Mouse (Mus musculus): Measurements from ENCODE around the gene Mast3.
"Not testable (repeated sequence)": the region's sequence is repeated elsewhere in the genome, so short reads cannot be mapped to it uniquely, and the experiment has no call there.

Mast3 gene

GRCm38 (mm10) chr8:70833520-70833919, 28.7 kb upstream of the Mast3 start:
- DNase-seq = no peak

- DNase-seq = no peak
Observed at GRCm38 (mm10) chr8:70833018-70833482, 28.2 kb upstream of the Mast3 start.

DNA sequence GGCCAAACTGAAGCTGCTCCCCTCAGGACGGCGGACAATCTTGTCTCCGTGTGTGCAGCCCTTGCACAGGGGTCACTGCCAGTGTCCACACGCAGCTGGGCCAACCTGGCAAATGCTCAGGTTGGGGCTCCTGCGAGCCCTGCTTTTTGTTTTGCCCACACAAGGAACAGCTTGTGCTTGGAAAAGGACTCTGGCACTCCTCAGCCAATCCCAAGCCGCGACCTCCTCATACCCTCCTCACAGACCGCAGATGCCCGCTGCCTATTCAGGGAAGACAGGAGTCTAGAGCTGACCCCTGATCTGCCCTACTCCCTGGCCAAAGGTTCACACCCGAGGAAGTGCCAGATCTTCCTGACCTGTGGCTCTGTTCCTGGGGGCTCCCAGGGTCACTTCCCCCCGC, 27.5 kb upstream of the Mast3 start:
- no peak for DNase-seq

DNA sequence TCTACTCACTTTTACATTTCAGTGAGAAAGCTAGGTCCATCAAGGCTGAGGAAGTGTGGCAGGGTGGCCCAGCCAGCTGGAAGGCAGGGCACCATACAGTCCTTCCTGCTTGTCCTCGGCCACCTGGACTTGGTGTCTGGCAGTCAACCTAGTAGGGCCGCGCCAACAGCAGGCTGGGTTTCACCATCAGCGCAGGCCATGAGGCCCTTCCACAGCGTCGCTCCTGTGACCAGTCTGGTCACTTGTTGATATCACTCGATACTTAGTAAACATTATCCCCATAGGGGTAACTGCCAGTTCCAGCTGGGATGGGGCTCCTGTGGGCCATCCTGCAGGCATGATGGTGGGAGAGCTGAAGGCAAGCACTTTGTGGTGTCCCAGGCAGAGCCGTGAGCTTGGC, 26.7 kb upstream of the Mast3 start:
- DNase-seq = no peak

DNA sequence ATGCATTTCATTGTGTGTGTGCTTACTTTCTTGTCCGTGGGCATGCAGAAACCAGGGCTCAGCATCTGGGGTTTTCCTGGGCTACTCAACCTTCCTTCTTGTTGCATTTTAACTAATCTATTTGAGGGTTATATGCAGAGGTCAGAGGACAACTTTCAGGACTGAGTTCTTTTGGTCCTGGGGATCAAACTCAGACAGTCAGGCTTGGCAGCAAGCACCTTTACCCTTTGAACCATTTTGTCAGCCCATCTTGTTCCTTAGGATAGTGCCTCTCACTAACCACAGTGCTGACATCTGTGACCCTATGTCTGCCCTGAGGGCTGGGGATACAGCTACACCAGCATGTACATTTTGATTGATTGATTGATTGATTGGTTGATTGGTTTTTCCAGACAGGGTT, 22.9 kb upstream of the Mast3 start:
- DNase-seq = no peak

DNA sequence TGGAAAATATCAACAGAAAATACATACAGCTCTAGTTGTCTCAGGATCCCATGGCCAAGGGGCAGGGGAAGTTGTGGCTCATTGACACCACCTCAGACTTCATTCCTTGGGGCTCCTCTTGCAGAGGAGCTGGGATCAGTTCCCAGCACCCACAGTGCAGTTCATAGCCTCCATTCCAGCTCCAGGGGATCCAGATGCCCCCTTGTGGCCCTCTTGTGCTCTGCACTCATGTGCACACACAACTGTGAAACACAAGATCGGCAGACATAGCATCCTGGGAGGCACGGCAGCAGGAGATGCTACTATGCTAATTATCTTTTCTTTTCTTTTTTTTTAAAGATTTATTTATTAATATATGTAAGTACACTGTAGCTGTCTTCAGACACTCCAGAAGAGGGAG, 22.2 kb upstream of the Mast3 start:
- DNase-seq = no peak

DNA sequence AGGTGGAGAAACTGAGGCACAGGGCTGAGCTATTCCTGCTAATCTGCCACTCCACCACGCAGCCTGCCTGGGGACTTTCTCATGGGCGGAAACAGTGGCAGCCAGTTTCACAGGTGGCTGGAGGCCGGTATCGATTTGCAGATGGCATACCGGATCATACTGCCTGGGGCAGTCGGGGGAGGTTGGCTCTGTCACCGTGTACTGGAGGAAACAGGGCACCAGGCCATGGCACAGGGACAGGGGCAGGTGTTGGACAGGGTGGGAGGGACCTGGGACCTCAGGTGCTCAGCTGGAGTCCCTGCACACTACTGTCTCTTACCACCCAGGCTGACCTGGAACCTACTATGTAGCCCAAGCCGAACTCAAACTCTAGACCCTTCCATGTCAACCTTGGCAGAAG, 21.0 kb upstream of the Mast3 start:
- no peak for DNase-seq

- no peak for DNase-seq
Observed at GRCm38 (mm10) chr8:70823802-70824201, 18.9 kb upstream of the Mast3 start.

DNA sequence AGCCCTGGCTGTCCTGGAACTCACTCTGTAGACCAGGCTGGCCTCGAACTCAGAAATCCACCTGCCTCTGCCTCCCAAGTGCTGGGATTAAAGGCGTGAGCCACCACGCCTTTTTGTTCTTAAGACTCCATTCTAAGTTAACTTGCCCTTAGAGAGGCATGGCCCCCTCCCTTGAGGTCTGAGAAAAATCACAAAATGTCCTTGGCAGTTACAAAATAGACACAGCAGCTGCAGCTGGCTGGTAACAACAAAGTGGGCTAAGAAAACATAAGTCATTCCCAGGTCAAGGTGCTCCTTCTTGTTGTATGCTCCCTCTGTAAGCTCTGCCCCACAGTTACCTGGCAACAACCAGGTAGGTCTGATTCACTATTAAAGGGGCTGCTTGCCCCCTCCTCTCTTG, 17.7 kb upstream of the Mast3 start:
- not testable (repeated sequence) for DNase-seq

- DNase-seq = no peak
Observed at GRCm38 (mm10) chr8:70821992-70822391, 17.1 kb upstream of the Mast3 start.

DNA sequence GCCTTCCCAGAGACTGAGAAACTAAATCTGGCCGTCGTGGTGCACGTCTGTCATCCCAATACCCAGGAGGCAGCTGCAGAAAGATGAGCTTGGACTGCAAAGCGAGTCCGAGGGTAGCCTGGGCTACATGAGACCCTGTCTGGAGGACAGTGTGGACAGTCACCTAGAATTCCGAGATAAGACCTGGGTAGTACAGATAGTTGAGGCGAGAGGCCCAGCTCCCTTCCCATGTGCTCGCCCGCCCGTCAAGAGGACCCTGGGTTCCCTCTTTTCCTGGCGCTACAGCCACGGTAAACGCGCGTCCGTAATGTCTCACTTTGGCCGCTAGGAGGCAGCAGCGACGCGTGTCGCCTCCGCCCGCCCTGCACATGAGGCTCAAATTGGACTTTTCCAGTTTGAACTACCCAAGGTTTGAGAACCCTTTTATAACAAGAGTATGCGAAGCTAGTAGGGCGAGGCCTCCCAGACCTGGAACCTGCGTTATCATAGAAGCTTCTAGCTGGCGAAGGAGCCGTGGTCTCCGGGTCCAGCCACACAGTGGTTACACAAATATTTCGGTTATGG, 16.6 kb upstream of the Mast3 start:
- peak; percentile 59 for DNase-seq

- DNase-seq = peak; percentile 80
Observed at GRCm38 (mm10) chr8:70820101-70820935, 15.5 kb upstream of the Mast3 start.

DNA sequence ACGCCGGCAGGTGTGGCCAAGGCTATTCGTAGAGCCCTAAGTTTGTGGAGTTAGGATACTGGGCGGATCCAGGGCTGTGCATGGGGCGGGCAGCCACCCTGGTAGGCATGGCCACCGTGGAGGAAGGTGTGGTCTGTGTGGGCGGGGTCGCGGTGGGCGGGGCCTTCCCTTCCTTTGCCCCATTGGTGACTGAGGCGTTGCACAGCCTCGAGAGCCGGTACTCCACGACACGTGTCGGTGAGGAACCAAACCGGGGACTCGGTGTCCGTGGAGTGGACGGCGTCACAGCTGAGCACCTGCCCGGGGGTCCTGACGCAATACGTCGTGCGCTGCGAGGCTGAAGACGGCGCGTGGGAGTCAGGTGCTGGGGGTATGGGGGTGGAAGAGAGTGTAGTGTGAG, 11.8 kb upstream of the Mast3 start:
- DNase-seq = peak; percentile 59

DNA sequence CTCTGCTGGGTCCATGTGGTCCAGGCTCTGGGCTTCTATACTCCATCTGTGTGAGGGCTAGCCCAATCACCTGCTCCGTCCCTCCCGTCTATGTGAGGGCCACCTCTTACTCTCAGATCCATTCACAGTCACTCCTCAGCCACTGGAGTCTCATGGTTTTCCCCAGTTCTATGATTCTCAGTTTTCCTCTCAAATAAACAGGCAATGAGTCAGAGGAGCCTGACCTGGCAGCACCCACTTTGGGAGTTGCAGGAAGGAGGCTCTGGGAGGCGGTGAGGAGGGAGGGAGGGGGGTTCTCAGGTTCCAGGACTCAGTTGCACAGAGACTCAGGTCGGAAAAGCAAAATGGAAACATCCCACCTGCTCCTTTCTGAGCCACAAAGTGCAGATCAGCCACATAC, 8.0 kb upstream of the Mast3 start:
- no peak for DNase-seq

DNA sequence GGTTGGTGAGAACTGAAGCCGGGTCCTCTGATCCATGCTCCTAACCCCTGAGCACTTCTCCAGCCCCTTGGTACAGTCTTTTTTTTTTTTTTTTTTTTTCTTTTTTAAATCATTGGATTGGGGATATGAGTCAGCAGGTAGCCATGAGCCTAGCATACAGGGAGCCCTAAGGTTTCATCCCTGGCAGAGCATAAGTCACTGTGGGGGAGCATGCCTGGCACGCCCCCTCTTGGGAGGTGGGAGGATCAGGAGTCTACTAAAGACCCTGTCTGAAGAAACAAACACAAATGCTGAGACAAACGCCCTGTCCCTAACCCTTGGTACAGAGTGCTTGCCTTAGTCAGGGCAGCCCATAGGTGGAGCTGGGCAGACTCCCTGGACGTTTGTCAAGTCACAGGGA, 7.2 kb upstream of the Mast3 start:
- DNase-seq = no peak

DNA sequence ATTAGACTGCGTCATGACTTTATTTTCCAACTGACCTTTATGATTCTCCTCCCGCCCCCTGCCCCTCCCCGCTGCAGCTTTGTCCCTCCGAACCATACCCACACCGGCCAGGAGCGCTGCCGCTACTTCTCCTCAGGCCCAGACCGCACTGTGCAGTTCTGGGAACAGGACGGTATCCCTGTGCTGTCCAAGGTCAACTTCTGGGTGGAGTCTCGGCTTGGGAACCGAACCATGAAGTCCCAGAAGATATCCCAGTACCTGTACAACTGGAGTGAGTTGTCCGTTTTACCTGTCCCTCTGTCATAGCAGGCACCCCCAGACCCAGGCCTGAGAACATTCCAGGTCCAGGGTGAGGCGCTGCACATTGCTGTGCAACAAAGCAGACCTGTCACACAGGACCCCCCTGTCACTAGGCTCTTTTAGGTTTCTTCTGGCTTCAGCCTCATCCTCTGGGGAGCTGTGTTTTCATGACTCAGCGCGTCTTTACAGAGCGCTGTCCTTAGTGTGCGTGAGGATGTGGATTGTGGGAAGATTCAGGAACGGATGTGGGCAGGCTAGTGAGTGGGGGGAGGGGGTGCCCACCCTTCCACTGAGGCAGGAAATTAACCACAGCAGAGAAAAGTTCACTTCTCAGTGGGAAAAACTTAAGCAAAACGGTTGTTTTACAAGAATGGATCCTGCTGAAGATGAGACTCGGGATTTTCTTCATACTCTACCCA, 6.3 kb upstream of the Mast3 start:
- no peak for DNase-seq

DNA sequence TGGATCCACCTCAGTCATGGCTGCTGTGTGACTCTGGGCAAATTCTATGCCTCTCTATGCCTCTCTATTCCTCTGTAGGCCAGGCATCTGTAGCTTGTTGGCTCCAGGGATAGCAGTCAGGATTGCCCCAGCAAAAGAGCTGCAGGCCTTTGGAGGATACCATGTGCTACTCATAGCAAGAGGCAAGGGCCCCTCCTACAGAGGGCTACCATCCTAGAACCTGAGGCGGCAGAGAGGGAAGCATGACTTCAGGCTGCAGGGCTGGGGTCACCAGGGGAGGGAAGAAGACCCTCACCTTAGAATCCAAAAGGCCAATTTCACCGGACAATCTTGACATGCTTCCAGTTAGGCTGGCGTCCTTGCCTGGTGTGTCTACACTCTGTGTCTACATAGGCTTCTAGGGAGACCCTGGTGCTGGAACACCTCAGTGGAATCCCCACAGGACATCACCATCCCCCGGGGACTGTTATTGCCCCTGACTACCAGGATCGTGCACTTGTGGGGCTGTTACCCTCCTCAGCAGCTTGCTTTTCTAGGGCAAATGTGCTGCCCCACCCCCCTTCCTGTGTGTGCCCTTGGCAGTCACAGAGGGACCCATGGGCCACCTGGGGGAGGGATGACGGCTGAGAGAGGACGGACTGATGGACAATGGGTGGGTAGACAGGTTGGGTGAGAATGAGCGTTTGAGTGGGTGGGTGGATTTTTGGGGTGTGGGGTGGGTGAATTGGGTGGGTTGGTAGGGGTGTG, 4.3 kb upstream of the Mast3 start:
- no peak for DNase-seq

DNA sequence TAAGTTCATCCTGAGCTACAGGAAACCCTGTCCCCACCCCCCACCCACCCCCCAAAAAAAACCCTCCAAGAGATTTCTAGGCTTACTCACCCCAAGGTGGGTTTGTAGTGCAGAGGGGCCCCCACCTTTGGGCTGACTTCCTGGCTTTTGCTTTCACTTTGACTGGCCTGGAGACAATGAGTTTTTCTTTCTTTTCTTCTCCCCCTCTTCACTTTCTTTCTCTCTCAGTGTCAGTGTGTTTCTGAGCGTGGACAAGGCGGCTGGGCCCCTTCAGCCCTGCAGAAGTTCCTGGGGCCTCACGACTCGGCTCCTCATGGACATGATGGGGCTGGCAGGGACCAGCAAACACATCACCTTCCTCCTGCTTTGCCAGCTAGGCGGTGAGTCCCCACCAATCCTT, 3.4 kb upstream of the Mast3 start, which contains the start of gene Il12rb1:
Il12rb1 (plus strand) TSS at position 211 of the 400 bp plus-strand sequence.
- no peak for DNase-seq

DNA sequence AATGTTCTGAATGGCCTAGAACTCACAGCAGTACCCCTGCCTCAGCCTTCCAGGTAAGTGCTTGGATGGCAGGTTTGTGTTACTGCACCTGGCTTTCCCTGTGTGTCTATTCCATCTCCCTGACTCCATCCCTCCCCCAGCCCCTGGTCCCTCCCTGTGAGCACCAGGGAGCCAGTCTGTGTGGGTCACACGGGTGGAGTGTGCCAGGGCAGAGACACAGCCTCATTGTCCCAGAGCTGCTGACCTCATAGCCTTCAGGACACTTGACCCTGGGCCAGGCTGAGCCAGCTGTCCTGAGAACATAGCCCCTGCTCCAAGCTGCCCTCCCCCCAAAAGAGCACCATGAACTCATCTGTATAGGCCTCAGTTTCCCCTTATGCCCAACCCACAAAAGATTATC, 2.5 kb upstream of the Mast3 start:
- DNase-seq = no peak

GRCm38 (mm10) chr8:70806541-70806940, 1.7 kb upstream of the Mast3 start:
- no peak for DNase-seq

DNA sequence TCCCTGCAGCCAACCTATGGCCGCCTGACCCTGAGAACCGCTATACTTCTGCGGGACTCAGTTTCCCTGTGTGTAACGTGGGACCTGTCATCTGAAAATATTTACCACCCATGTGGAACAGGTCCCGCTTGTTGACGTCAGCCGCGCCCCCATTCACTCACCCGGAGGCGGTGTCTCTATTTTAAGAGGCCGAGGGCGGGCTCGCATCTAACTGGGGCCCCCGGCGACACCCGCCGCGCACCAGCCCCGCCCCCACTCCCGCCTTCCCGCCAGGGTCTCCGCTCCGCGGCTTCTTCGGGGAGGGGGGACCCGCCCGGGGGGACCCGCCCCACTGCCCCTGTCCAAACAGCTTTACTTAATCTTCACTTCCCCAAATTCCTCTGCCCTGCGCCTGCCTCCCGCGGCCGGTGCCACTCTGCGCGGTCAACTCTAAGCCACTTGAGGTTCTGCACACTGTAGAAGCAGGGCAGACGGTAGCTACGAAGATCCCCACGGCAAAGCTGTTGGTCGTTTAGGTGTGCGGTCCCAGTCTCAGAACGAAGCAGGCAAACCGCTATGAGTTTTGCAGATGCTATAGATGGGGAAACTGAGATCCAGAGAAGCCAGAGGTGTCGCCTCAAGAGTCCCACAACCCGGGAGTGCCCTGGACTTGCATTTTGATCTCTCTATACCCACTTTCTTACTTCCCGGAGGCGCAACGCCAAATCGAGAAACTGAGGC, 933 bp downstream of the Mast3 start:
- DNase-seq = peak; percentile 29

DNA sequence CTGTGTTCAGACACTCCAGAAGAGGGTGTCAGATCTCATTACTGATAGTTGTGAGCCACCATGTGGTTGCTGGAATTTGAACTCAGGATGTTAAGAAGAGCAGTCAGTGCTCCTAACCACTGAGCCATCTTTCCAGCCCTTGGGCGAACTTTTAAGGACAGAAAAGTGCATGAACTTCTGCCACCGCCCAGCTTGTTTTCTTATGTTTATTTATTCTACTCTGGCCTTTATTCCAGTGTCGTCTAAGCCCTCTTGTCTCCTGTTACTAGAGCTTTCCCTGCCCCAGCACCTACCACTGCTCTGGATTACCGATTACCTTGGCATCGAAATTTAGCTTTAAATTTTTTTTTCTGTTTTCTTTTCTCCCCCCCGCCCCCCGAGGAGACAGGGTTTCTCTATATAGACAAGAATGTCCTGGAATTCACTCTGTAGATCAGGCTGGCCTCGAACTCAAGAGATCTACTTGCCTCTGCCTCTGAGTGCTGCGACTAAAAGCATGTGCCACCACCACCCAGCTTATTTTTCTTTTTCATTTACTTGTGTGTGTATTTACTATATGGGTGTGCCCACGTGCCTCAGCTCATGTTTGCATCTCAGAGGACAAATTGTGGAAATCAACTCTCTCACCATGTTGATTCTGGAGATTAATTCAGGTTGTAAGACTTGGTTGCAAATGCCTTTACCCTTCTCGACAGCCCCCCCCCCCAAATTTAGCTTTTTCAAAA, 1.9 kb downstream of the Mast3 start:
- DNase-seq = no peak
